Mouse (Mus musculus) lung, postnatal 0 days (tissue): Measurements from ENCODE around the gene Togaram2. TPM values are rescaled to one million over a fixed set of nuclear protein-coding genes. Genes with fewer than 3 reads are reported as not detected.
A peak's percentile ranks its signal among the peaks of the same experiment; 100 is the strongest.
"Not testable (repeated sequence)": the region's sequence is repeated elsewhere in the genome, so short reads cannot be mapped to it uniquely, and the experiment has no call there.

Experiments
- ATAC-seq: fragments of 200-750 bp; cut with Nextera tagmentation; 2 replicates; pipeline ENCODE4 v1.8.0; 2017; ENCODE audit warnings: moderate library complexity
- DNase-seq: peaks from one replicate; pipeline ENCODE4 v3.0.0-alpha.2; 2016; ENCODE audit warnings: low spot score
- H3K27ac ChIP-seq: fragments of 300-500 bp; sonication (generic); 2 replicates; pipeline ENCODE4 v1.5.1; 2014; ENCODE audit warnings: antibody characterized with exemption, mild to moderate bottlenecking, low read length, mixed read lengths
- H3K27me3 ChIP-seq: fragments of 300-500 bp; sonication (generic); replicated peaks from 2 replicates; pipeline ENCODE4 v1.6.1; 2014; ENCODE audit warnings: low read length, mixed read lengths; ENCODE audit not compliant: insufficient read depth
- H3K36me3 ChIP-seq: fragments of 300-500 bp; sonication (generic); 2 replicates; pipeline ENCODE4 v1.6.1; 2014; ENCODE audit warnings: low read length, mixed read lengths; ENCODE audit not compliant: insufficient read depth
- H3K4me1 ChIP-seq: fragments of 300-500 bp; sonication (generic); 2 replicates; pipeline ENCODE4 v1.6.1; 2014; ENCODE audit warnings: antibody characterized with exemption, low read depth, low read length, mixed read lengths; ENCODE audit not compliant: insufficient read depth
- H3K4me2 ChIP-seq: fragments of 300-500 bp; sonication (generic); replicated peaks from 2 replicates; pipeline ENCODE4 v1.6.1; 2014; ENCODE audit warnings: low read depth, mild to moderate bottlenecking, low read length, moderate library complexity, mixed read lengths
- H3K4me3 ChIP-seq: fragments of 300-500 bp; sonication (generic); 2 replicates; pipeline ENCODE4 v1.5.1; 2014; ENCODE audit warnings: low read depth, low read length
- H3K9ac ChIP-seq: fragments of 300-500 bp; sonication (generic); replicated peaks from 2 replicates; pipeline ENCODE4 v1.6.1; 2014; ENCODE audit warnings: low read depth, mild to moderate bottlenecking
- H3K9me3 ChIP-seq: fragments of 300-500 bp; sonication (generic); 2 replicates; pipeline ENCODE4 v1.6.1; 2016; ENCODE audit warnings: low read length, mixed read lengths
- CTCF ChIP-seq: IDR thresholded peaks from 2 replicates; pipeline ENCODE4 v1.5.1; 2016; ENCODE audit warnings: antibody characterized with exemption, mild to moderate bottlenecking
- EP300 ChIP-seq: IDR thresholded peaks from 2 replicates; pipeline ENCODE4 v1.6.1; 2016; ENCODE audit warnings: antibody characterized with exemption, mild to moderate bottlenecking, control low read depth
- WGBS: fragments of 180-500 bp; shearing (Covaris S2); extraction: QIAGEN DNeasy Blood & Tissue Kit; methylation state at CpG from one replicate; pipeline ENCODE4 v1.1.7; 2014; 5-methylcytosine and 5-hydroxymethylcytosine counted together
- polyA plus RNA-seq: library from polyadenylated mRNA; unstranded; fragments of >200 nt; fragmentation: Nextera tagmentation; extraction: Ambion mirVana; gene quantifications from 2 replicates; pipeline ENCODE4 v1.2.1, GENCODE M21; 2015

Togaram2 gene
- 6.3 and 9.1 TPM in 2 replicates for polyA plus RNA-seq

GRCm38 (mm10) chr17:71673092-71673491 is at the start of gene Togaram2:
Togaram2 (plus strand) TSS chr17:71673261.
- Histone ChIP-seq H3K4me2 (0 out of 2 replicates have a peak within 1 kb of the TSS, but pooled peaks have one; percentile 11), H3K4me3 (no peak within 1 kb of the TSS), H3K9me3 (no peaks in the 10 kb centered on the region), H3K36me3 (no peaks in the 10 kb centered on the region), H3K27ac (no peak within 1 kb of the TSS), H3K9ac (no peak within 1 kb of the TSS), H3K4me1 (0 out of 2 replicates have a peak, but pooled peaks cover 5% of the 10 kb centered on the region), H3K27me3 (no peaks in the 10 kb centered on the region)
- WGBS: 49% methylated on average over 9 of the region's 9 CpGs
- TF ChIP-seq CTCF (no peak), EP300 (no peak)
- peak; percentile 86 for ATAC-seq
- peak; percentile 67 for DNase-seq

DNA sequence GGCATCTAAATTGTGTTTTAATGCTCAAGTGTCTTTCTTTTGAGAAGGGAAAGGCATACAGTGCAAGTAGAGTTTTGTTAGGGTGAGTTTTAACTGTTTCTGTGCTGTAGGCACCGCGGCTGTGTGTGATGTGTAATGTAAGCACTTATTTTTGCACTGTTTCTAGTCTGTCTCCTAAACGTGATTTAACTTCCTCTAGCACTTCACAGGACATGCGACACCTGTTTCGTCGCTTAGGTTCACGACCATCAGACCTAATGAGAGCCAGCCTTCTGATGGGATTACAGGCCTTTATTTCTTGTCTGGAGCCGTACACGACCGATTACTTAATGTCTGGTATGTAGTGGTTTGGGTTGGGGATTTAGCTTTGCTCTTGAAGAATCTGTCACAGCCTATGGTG is 41.3 kb upstream of the Togaram2 start:
- H3K4me3 ChIP-seq: no peak overlapping the region
- H3K27ac ChIP-seq: no peak overlapping the region
- H3K4me1 ChIP-seq: no peaks in the 10 kb centered on the region
- no peak for ATAC-seq
- TF ChIP-seq EP300: no peak
- no peak for TF ChIP-seq CTCF
- 82% methylated on average over 10 of the region's 10 CpGs for WGBS
- no peaks in the 10 kb centered on the region for H3K27me3 ChIP-seq
- no peak overlapping the region for H3K4me2 ChIP-seq
- DNase-seq: no peak
- H3K9ac ChIP-seq: no peak overlapping the region
- H3K36me3 ChIP-seq: peaks cover 27% of the 10 kb centered on the region
- no peaks in the 10 kb centered on the region for H3K9me3 ChIP-seq

DNA sequence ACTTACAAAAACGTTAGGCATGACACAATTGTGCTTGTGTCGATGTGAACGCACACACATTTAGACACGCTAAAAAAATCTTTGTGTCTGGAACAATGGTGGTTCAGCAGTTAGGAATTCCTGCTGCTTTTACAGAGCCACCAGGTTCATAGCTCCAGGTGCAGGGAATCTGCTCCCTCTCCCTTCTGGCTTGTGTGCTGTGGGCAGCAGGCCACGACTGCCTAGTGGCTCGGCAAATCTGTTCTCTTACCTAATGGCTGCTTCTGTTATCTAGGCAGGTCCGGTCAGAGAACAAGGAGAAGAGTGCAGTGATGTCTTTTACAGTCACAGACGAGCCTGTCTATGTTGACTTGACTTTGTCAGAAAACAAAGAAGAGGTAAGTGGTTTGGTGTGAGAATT is 39.7 kb upstream of the Togaram2 start:
- no peak for ATAC-seq
- DNase-seq: no peak
- Histone ChIP-seq H3K27me3 (no peaks in the 10 kb centered on the region), H3K9ac (no peak overlapping the region), H3K36me3 (peaks cover 27% of the 10 kb centered on the region), H3K4me2 (no peak overlapping the region), H3K4me1 (no peaks in the 10 kb centered on the region), H3K9me3 (no peaks in the 10 kb centered on the region), H3K4me3 (no peak overlapping the region), H3K27ac (no peak overlapping the region)
- TF ChIP-seq EP300: no peak
- TF ChIP-seq CTCF: no peak
- 80% methylated on average over 8 of the region's 8 CpGs for whole genome bisulfite sequencing

DNA sequence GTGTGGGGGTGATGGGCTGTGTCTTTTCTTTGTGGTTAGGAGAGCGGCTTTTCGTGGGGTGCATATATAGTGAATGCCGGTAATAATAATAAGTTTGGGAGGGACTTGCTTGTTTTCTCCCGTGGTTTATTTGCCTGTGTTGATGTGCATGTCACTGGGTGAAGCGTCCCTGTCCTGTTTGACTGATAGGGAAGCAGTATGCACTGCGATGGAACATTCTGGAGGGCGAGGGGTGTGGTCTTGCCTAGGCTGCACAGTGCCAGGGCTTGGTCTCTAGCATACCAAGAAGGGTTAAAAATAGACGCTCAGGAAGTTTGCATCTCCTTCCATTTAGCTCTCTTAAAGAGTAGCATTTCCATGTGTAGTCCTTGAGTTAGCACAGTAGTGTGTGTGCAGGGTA is 36.3 kb upstream of the Togaram2 start:
- H3K27me3 ChIP-seq: no peaks in the 10 kb centered on the region
- ATAC-seq (no peak), DNase-seq (no peak)
- no peak overlapping the region for H3K9ac ChIP-seq
- H3K4me2 ChIP-seq: no peak overlapping the region
- peaks cover 45% of the 10 kb centered on the region for H3K36me3 ChIP-seq
- 87% methylated on average over 8 of the region's 8 CpGs for WGBS
- H3K4me3 ChIP-seq: no peak overlapping the region
- no peaks in the 10 kb centered on the region for H3K4me1 ChIP-seq
- TF ChIP-seq EP300: no peak
- TF ChIP-seq CTCF: no peak
- no peak overlapping the region for H3K27ac ChIP-seq
- H3K9me3 ChIP-seq: no peaks in the 10 kb centered on the region

DNA sequence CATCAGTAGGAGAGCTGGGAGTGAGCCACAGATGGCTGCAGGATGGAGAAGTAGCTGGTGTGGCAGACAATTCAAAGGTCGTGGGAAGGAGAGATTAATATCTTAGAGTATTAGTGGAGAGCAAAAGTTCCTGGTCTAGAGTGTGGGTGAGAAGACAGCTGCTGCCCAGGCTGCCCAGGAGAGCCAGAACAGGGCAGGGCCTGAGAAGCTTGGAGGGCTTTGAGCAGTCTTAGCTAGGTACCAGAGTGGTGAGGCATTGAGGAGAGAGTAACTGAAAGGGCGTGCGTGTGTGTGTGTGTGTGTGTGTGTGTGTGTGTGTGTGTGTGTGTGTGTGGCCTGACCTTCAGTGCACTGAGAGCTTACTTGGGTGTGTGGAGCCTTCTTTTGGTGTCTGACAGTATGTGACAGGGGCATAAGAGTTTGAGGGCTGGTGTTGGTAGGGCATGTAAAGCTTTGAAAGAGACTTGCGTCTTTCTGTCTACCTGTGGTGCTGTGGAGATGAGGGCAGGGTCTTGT is 35.3 kb upstream of the Togaram2 start:
- no peak for TF ChIP-seq EP300
- no peak for TF ChIP-seq CTCF
- ATAC-seq (no peak), DNase-seq (no peak)
- no peak overlapping the region for H3K9ac ChIP-seq
- H3K27ac ChIP-seq: no peak overlapping the region
- H3K4me2 ChIP-seq: no peak overlapping the region
- H3K4me3 ChIP-seq: no peak overlapping the region
- whole genome bisulfite sequencing: 83% methylated on average over 4 of the region's 4 CpGs
- peaks cover 51% of the 10 kb centered on the region for H3K36me3 ChIP-seq
- H3K27me3 ChIP-seq: no peaks in the 10 kb centered on the region
- H3K9me3 ChIP-seq: no peaks in the 10 kb centered on the region
- H3K4me1 ChIP-seq: no peaks in the 10 kb centered on the region

DNA sequence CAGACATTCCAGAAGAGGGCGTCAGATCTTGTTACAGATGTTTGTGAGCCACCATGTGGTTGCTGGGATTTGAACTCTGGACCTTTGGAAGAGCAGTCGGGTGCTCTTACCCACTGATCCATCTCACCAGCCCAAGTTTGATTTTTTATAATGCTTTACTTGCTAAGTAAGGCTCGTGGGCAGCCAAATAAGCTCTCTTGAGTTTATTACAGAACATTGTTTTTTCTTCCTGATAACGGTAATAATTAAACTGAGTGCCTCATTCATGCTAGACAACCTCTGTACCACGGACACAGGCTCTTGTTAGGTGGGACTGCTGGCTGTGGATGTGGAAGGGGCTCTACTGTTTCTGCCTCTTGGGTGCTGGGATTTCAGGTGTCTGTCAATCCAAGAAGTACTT is 34.0 kb upstream of the Togaram2 start:
- H3K4me2 ChIP-seq, H3K4me1 ChIP-seq, H3K27me3 ChIP-seq, H3K9ac ChIP-seq, H3K4me3 ChIP-seq, H3K27ac ChIP-seq, DNase-seq, ATAC-seq, H3K9me3 ChIP-seq: not testable (repeated sequence)
- peaks cover 43% of the 10 kb centered on the region; the same call in 1 of the 2 replicates for H3K36me3 ChIP-seq
- WGBS: 60% methylated on average over 5 of the region's 5 CpGs
